Mouse (Mus musculus): ENCODE results near the gene Ccdc113. TPM values are rescaled to one million over a fixed set of nuclear protein-coding genes. Genes with fewer than 3 reads are reported as not detected.
"Not testable (repeated sequence)": the region's sequence is repeated elsewhere in the genome, so short reads cannot be mapped to it uniquely, and the experiment has no call there.

The Ccdc113 gene
- total RNA-seq, 2 experiments from 2014 or later, result 3.3 to 3.4 TPM

DNA sequence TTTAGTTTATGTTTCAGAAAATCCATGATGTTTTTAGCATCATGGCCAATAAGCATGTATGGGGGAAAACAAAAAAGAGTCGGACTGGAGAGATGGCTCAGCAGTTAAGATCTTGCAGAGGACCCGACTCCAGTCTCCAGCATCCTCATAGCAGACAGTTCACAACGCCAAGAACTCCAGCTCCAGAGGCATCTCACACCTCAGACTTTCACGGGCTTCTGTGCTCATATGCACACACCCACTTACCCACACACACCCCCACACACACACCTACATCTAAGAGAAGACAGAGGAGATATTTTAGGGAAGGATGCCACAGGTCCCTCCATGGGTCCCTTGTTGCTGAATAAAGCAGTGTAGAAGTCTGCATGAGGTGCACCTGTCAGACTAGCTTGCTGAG lies 56.7 kb downstream of the Ccdc113 start:
- TF ChIP-seq CTCF (IDR thresholded peaks at IDR 0.05), result no peak
- DNase-seq (ENCODE audit: extremely low spot score in 1 of 2, low spot score in 2 of 2), result no peak
- intact Hi-C loops (cut with DNase I), result no loop called here
- H3K4me3 ChIP-seq, result no peak overlapping the region
- H3K27ac ChIP-seq, result peak overlapping the region; percentile 38

- no peak overlapping the region for H3K27ac ChIP-seq
- DNase-seq (ENCODE audit: extremely low spot score in 1 of 2, low spot score in 2 of 2), result no peak
- H3K4me3 ChIP-seq, result no peak overlapping the region
- intact Hi-C loops (cut with DNase I), result no loop called here
- no peak for TF ChIP-seq CTCF (IDR thresholded peaks at IDR 0.05)
Observed at GRCm38 (mm10) chr8:95592131-95592780, 58.4 kb downstream of the Ccdc113 start.

- H3K4me3 ChIP-seq, result no peak overlapping the region
- intact Hi-C loops (cut with DNase I), result no loop called here
- DNase-seq (ENCODE audit: extremely low spot score in 1 of 2, low spot score in 2 of 2), result no peak
- TF ChIP-seq CTCF (IDR thresholded peaks at IDR 0.05), result no peak
- peak overlapping the region; percentile 59 for H3K27ac ChIP-seq
Observed at GRCm38 (mm10) chr8:95593439-95594393, 59.8 kb downstream of the Ccdc113 start.

DNA sequence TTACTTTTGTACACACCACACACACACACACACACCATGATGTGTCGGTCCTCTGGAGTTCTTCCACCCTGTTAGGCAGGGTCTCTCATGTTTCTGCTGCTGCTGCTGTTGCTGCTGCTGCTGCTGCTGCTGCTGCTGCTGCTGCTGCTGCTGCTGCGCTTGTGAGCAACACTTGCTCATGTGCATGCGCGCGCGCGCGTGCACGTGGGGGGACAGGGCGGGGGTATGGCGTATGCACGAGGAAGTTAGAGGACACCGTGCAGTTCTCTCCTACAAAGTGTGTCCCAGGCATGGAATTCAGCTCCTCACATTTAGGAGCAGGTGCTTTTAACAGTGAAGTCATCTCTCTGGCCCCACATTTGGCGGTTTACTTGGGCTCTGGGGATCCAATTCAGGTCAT lies 61.2 kb downstream of the Ccdc113 start:
- H3K27ac ChIP-seq, result no peak overlapping the region
- DNase-seq (ENCODE audit: extremely low spot score in 1 of 2, low spot score in 2 of 2), result no peak
- no peak for TF ChIP-seq CTCF (IDR thresholded peaks at IDR 0.05)
- intact Hi-C loops (cut with DNase I), result no loop called here
- no peak overlapping the region for H3K4me3 ChIP-seq

- no peak for DNase-seq (ENCODE audit: extremely low spot score in 1 of 2, low spot score in 2 of 2)
- no peak overlapping the region for H3K4me3 ChIP-seq
- H3K27ac ChIP-seq, result no peak overlapping the region
- intact Hi-C loops (cut with DNase I), result no loop called here
- TF ChIP-seq CTCF (IDR thresholded peaks at IDR 0.05), result no peak
Observed at GRCm38 (mm10) chr8:95596841-95597241, 63.0 kb downstream of the Ccdc113 start.

DNA sequence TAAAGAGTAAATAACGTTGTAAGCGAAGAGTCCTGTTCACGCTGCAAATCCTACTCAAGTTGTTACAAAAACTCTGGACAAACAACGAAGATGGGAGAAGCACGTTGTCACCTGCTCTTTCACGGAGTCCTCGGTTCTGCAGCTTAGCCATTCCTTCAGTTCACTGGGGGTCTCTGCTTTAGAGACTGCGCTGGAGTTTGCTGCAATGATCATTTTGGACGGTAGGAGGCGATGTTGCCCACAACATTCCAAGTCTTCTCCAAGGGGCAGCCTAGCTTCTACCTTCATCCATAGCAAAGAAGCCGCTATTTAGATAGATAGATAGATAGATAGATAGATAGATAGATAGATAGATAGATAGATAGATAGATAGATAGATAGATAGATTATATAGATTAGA lies 66.0 kb downstream of the Ccdc113 start:
- peak; percentile 73 to 81 for DNase-seq (ENCODE audit: extremely low spot score in 1 of 2, low spot score in 2 of 2)
- TF ChIP-seq CTCF (IDR thresholded peaks at IDR 0.05), result peak; percentile 80
- intact Hi-C loops (cut with DNase I), result loop anchor here (1.0 to 10.0 kb wide), 3 partner anchors 97 to 315 kb away; partner anchors contain the start of gene Setd6
- H3K27ac ChIP-seq, result no peak overlapping the region
- H3K4me3 ChIP-seq, result no peak overlapping the region

DNA sequence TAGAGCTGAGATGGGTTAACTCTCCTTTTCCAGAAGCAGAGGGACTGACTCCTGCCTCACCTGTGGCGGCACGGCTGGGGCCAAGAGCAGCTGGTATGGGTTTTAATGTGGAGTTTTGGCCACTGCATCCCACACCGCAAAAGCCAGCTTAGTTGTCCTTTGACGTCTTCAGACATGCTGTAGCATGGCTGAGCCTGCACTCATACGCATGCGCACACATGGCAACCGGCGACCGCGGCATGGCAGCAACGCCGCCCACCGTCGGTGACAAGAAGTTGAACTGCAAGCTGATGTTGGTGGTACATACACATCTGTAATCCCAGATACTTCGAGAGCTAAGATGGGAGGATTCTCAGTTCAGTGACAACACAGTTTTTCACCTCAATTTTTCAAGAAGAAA lies 67.4 kb downstream of the Ccdc113 start:
- TF ChIP-seq CTCF (IDR thresholded peaks at IDR 0.05), result no peak
- DNase-seq (ENCODE audit: extremely low spot score in 1 of 2, low spot score in 2 of 2), result no peak
- Histone ChIP-seq H3K27ac (no peak overlapping the region), H3K4me3 (no peak overlapping the region)
- intact Hi-C loops (cut with DNase I), result loop anchor here (10.0 kb wide), 1 partner anchor 313 kb away; no protein-coding TSS in a partner anchor

DNA sequence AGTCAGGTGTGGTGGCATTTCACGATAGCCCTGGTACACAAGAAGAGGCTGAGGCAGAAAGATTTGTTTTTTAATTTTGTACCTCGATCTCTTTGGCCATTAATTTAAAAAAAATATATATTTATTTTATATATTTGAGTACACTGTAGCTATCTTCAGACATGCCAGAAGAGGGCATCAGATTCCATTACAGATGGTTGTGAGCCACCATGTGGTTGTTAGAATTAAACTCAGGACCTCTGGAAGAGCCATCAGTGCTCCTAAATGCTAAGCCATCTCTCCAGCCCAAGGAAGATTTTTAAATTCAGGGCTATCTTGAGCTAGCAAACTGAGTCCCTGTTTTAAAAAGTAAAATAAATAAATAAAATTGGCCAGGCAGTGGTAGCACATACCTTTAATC lies 68.3 kb downstream of the Ccdc113 start:
- Histone ChIP-seq H3K27ac (no peak overlapping the region), H3K4me3 (no peak overlapping the region)
- TF ChIP-seq CTCF (IDR thresholded peaks at IDR 0.05), result peak; percentile 45
- intact Hi-C loops (cut with DNase I), result loop anchor here (10.0 kb wide), 1 partner anchor 313 kb away; no protein-coding TSS in a partner anchor
- no peak for DNase-seq (ENCODE audit: extremely low spot score in 1 of 2, low spot score in 2 of 2)

DNA sequence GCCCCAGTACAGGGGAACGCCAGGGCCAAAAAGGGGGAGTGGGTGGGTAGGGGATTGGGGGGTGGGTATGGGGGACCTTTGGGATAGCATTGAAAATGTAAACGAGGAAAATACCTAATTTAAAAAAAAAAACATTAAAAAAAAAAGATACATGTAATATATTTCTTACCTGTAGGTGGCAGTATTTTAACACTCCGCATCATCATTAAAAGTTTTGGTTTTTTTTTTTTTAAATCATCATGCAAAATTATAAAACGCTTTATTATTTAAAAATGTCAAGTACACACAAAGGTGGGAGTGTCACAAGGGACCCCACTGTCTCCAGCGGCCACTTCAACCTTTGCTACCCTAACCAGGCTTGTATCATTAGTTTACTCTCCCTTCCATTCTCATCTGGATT lies 72.6 kb downstream of the Ccdc113 start:
- intact Hi-C loops (cut with DNase I), result loop anchor here (1.0 to 10.0 kb wide), 4 partner anchors 71 to 308 kb away; partner anchors contain the start of gene Ndrg4
- peak; percentile 65 for TF ChIP-seq CTCF (IDR thresholded peaks at IDR 0.05)
- not testable (repeated sequence) for H3K4me3 ChIP-seq; DNase-seq (ENCODE audit: extremely low spot score in 1 of 2, low spot score in 2 of 2)
- peak overlapping the region; percentile 36; the same call in 1 of the 2 replicates for H3K27ac ChIP-seq

DNA sequence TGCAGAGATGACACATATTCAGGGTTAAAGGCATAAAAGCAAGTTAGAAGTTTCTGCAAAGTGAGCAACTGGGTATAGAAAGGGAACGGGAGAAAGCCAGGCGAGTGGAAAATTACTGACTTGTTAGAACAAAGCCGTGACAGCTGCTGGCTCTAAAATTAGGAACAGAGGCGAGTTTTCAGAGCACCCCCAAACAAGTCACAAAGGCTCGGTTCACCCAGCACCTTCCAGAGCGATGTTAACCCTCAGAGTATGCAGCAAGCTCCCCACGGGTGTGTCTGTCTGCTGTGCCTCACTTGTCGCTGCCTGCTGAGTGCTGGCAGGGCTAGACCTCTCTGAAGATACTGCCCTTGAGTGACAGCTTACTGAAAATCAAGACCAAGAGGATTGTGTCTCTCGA lies 73.3 kb downstream of the Ccdc113 start:
- H3K4me3 ChIP-seq, result no peak overlapping the region
- intact Hi-C loops (cut with DNase I), result loop anchor here (5.0 to 10.0 kb wide), 3 partner anchors 70 to 308 kb away; partner anchors contain the start of gene Ndrg4
- peak overlapping the region; percentile 36; the same call in 1 of the 2 replicates for H3K27ac ChIP-seq
- no peak for TF ChIP-seq CTCF (IDR thresholded peaks at IDR 0.05)
- DNase-seq (ENCODE audit: extremely low spot score in 1 of 2, low spot score in 2 of 2), result peak; percentile 44 to 53

Other genes starting within 250 kb of the Ccdc113 start
- under 1 TPM; 0.23 to 0.56 TPM for gene Cngb1, start 227.5 kb upstream of the Ccdc113 start, total RNA-seq (2021)
- gene Tepp, start 223.5 kb upstream of the Ccdc113 start, total RNA-seq (2021), result not detected
- 10 to 100 TPM; 16.6 to 17.7 TPM for gene Zfp319, start 202.1 kb upstream of the Ccdc113 start, total RNA-seq (2021)
- 10 to 100 TPM; 13.5 to 14.7 TPM for gene Usb1, start 201.8 kb upstream of the Ccdc113 start, total RNA-seq (2021)
- gene Mmp15, start 181.8 kb upstream of the Ccdc113 start, total RNA-seq (2021), result 10 to 100 TPM; 16.7 to 21.0 TPM
- 10 to 100 TPM; 57.7 to 58.7 TPM for gene Cfap20, start 99.2 kb upstream of the Ccdc113 start, total RNA-seq (2021)
- 10 to 100 TPM; 71.6 to 86.2 TPM for gene Csnk2a2, start 44.0 kb upstream of the Ccdc113 start, total RNA-seq (2021)
- under 1 TPM in 1 of 2 experiments, not detected in 1; 0.30 TPM for gene Prss54, start 42.3 kb downstream of the Ccdc113 start, total RNA-seq (2021)
- 1 to 10 TPM; 2.8 to 3.3 TPM for gene Gins3, start 99.4 kb downstream of the Ccdc113 start, total RNA-seq (2021)
- 1,000 to 10,000 TPM; 1,675 to 1,813 TPM for gene Ndrg4, start 142.9 kb downstream of the Ccdc113 start, total RNA-seq (2021)
- 10 to 100 TPM; 17.7 to 23.5 TPM for gene Setd6, start 181.8 kb downstream of the Ccdc113 start, total RNA-seq (2021)

All from left cerebral cortex, adult 2 months (tissue).